In the genomic region with DNA sequence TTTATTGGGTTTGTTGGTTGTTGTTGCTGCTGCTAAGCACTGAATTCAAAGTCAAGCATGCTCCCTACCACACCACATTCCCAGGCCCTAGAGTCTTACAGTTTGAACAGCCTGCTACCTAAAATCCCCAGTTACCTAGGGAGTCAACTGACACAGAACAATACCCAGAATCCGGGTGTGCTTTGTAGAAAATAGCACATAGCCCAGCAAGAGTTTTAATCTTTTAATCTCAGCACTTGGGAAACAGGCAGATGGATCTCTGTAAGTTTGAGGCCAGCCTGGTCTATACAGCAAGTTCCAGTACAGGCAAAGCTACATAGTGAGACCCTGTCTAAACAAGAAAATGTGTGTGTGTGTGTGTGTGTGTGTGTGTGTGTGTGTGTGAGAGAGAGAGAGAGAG, we compare ENCODE assay signal across 13 mouse cellular contexts. TPM values are rescaled to one million over a fixed set of nuclear protein-coding genes. Genes with fewer than 3 reads are reported as not detected.
A peak's percentile ranks its signal among the peaks of the same experiment; 100 is the strongest.
DNase-seq lines count a peak whose midpoint lies in the region; ATAC-seq and TF ChIP-seq lines count a peak whose summit lies in the region.
"Had no signal": no experiment of that assay in that cellular context is flagged by ENCODE, and none has a peak within 500 bp of the region (broad histone marks: within the 10 kb centered on the region; RNA-seq: fewer than 3 reads in every experiment).

No protein-coding gene starts in this region.

- TF ChIP-seq CTCF in lung, embryonic 14.5 days (IDR thresholded peaks at IDR 0.05; ENCODE audit: low read depth): no peak
- TF ChIP-seq CTCF in lung, postnatal 0 days (IDR thresholded peaks at IDR 0.05): no peak

- no peaks in the 10 kb centered on the region for H3K27me3 ChIP-seq in forebrain, embryonic 12.5 days
- no peaks in the 10 kb centered on the region for H3K27me3 ChIP-seq in forebrain, embryonic 11.5 days (ENCODE audit: control insufficient read depth, insufficient read depth, low read length)
- no peaks in the 10 kb centered on the region for H3K27me3 ChIP-seq in lung, embryonic 14.5 days (ENCODE audit: insufficient read depth, low read length)
- H3K27me3 ChIP-seq in lung, postnatal 0 days (replicated peaks; ENCODE audit: insufficient read depth, low read length): no peaks in the 10 kb centered on the region
- no peaks in the 10 kb centered on the region for H3K27me3 ChIP-seq in intestine, embryonic 14.5 days (replicated peaks; ENCODE audit: control insufficient read depth, insufficient read depth, low read length)
- H3K27me3 ChIP-seq in myocyte (ENCODE audit: control insufficient read depth, insufficient read depth, insufficient read length): no peaks in the 10 kb centered on the region
- H3K27me3 ChIP-seq: neural tube, embryonic 13.5 days had no signal

- no peak overlapping the region for H3K9ac ChIP-seq in forebrain, embryonic 12.5 days
- H3K9ac ChIP-seq in forebrain, embryonic 11.5 days (ENCODE audit: low read length): no peak overlapping the region
- H3K9ac ChIP-seq in lung, embryonic 14.5 days: no peak overlapping the region
- H3K9ac ChIP-seq in lung, postnatal 0 days (replicated peaks; ENCODE audit: low read depth): no peak overlapping the region
- no peak overlapping the region for H3K9ac ChIP-seq in intestine, embryonic 14.5 days (ENCODE audit: low read length)

- no peak for ATAC-seq in forebrain, embryonic 12.5 days (ENCODE audit: low FRiP score)
- no peak for ATAC-seq in forebrain, embryonic 11.5 days (replicated peaks; ENCODE audit: low FRiP score)
- no peak for ATAC-seq in lung, embryonic 14.5 days (ENCODE audit: insufficient read depth)
- ATAC-seq in lung, postnatal 0 days: no peak
- no peak for ATAC-seq in intestine, embryonic 14.5 days (replicated peaks; ENCODE audit: low FRiP score, low TSS enrichment, low read depth)
- no peak for ATAC-seq in activated CD4-positive, CD25-positive, alpha-beta regulatory T cell, adult 4 months
- ATAC-seq: forebrain, postnatal 0 days had no signal

- TF ChIP-seq POLR2A in myocyte (IDR thresholded peaks at IDR 0.05; ENCODE audit: insufficient read length, low read depth): no peak

- no peak overlapping the region for H3K4me3 ChIP-seq in forebrain, embryonic 12.5 days (replicated peaks)
- H3K4me3 ChIP-seq in forebrain, embryonic 11.5 days (ENCODE audit: low read depth, low read length): no peak overlapping the region
- 0 out of 2 replicates have a peak overlapping the region, but pooled peaks have one; percentile 69 for H3K4me3 ChIP-seq in lung, embryonic 14.5 days (ENCODE audit: low read depth, low read length)
- no peak overlapping the region for H3K4me3 ChIP-seq in lung, postnatal 0 days (ENCODE audit: low read depth, low read length)
- H3K4me3 ChIP-seq in intestine, embryonic 14.5 days (ENCODE audit: low read depth, low read length): no peak overlapping the region
- peak overlapping the region; percentile 70 for H3K4me3 ChIP-seq in myocyte

- no peak overlapping the region for H3ac ChIP-seq in myocyte (ENCODE audit: control insufficient read depth, insufficient read length)

- H3K4me2 ChIP-seq in forebrain, embryonic 12.5 days: peak overlapping the region; percentile 58; the same call in 1 of the 2 replicates
- no peak overlapping the region for H3K4me2 ChIP-seq in forebrain, embryonic 11.5 days (ENCODE audit: low read depth, low read length, severe bottlenecking)
- peak overlapping the region; percentile 63 for H3K4me2 ChIP-seq in lung, embryonic 14.5 days
- no peak overlapping the region for H3K4me2 ChIP-seq in lung, postnatal 0 days (replicated peaks; ENCODE audit: low read depth, low read length)
- H3K4me2 ChIP-seq in intestine, embryonic 14.5 days (ENCODE audit: low read length): 0 out of 2 replicates have a peak overlapping the region, but pooled peaks have one; percentile 74
- peak overlapping the region; percentile 94 for H3K4me2 ChIP-seq in myocyte (ENCODE audit: low read depth)

- H3K79me2 ChIP-seq in myocyte (ENCODE audit: control insufficient read depth, insufficient read depth): peaks cover 59% of the 10 kb centered on the region

- H3K9me3 ChIP-seq in forebrain, embryonic 12.5 days: no peaks in the 10 kb centered on the region
- H3K9me3 ChIP-seq in forebrain, embryonic 11.5 days (ENCODE audit: control insufficient read depth, low read length): no peaks in the 10 kb centered on the region
- H3K9me3 ChIP-seq in lung, embryonic 14.5 days (ENCODE audit: low read depth, low read length): no peaks in the 10 kb centered on the region
- H3K9me3 ChIP-seq in lung, postnatal 0 days (ENCODE audit: low read length): no peaks in the 10 kb centered on the region
- H3K9me3 ChIP-seq in intestine, embryonic 14.5 days (ENCODE audit: control insufficient read depth, low read length): 0 out of 2 replicates have a peak, but pooled peaks cover 3% of the 10 kb centered on the region
- H3K9me3 ChIP-seq: neural tube, embryonic 13.5 days had no signal

- H3K36me3 ChIP-seq in forebrain, embryonic 12.5 days (replicated peaks): no peaks in the 10 kb centered on the region
- H3K36me3 ChIP-seq in forebrain, embryonic 11.5 days (ENCODE audit: control insufficient read depth, insufficient read depth, low read length): no peaks in the 10 kb centered on the region
- H3K36me3 ChIP-seq in lung, embryonic 14.5 days (ENCODE audit: insufficient read depth): 0 out of 2 replicates have a peak, but pooled peaks cover 5% of the 10 kb centered on the region
- no peaks in the 10 kb centered on the region for H3K36me3 ChIP-seq in lung, postnatal 0 days (ENCODE audit: insufficient read depth, low read length)
- no peaks in the 10 kb centered on the region for H3K36me3 ChIP-seq in intestine, embryonic 14.5 days (ENCODE audit: control insufficient read depth, insufficient read depth, low read length)
- H3K36me3 ChIP-seq in myocyte (ENCODE audit: control insufficient read depth, insufficient read depth): peaks cover 7% of the 10 kb centered on the region
- H3K36me3 ChIP-seq: neural tube, embryonic 13.5 days had no signal

- H3K27ac ChIP-seq in forebrain, embryonic 12.5 days: no peak overlapping the region
- no peak overlapping the region for H3K27ac ChIP-seq in forebrain, embryonic 11.5 days (ENCODE audit: low read depth, low read length)
- no peak overlapping the region for H3K27ac ChIP-seq in lung, embryonic 14.5 days (ENCODE audit: low read depth)
- H3K27ac ChIP-seq in lung, postnatal 0 days (ENCODE audit: low read length): no peak overlapping the region
- H3K27ac ChIP-seq in intestine, embryonic 14.5 days (ENCODE audit: low read depth): no peak overlapping the region
- H3K27ac ChIP-seq: macrophage; neural tube, embryonic 13.5 days had no signal

- WGBS in forebrain, embryonic 12.5 days: 38% methylated on average over 1 of the region's 1 CpGs
- WGBS in forebrain, embryonic 11.5 days: 51% methylated on average over 1 of the region's 1 CpGs
- 61% methylated on average over 1 of the region's 1 CpGs for WGBS in lung, embryonic 14.5 days
- WGBS in lung, postnatal 0 days: 75% methylated on average over 1 of the region's 1 CpGs
- 76% methylated on average over 1 of the region's 1 CpGs for WGBS in intestine, embryonic 14.5 days

- DNase-seq in forebrain, embryonic 11.5 days (ENCODE audit: low spot score): no peak
- DNase-seq in lung, embryonic 14.5 days: no peak
- DNase-seq in lung, postnatal 0 days (ENCODE audit: low spot score): no peak
- DNase-seq in intestine, embryonic 14.5 days (ENCODE audit: low spot score): no peak
- no peak for DNase-seq in retina, postnatal 1 day
- DNase-seq: adrenal gland, postnatal 10 days; forebrain, postnatal 0 days; kidney, adult 11 months had no signal

- no peak for TF ChIP-seq EP300 in lung, postnatal 0 days (IDR thresholded peaks at IDR 0.05)

- H3K4me1 ChIP-seq in forebrain, embryonic 12.5 days: peaks cover 34% of the 10 kb centered on the region
- H3K4me1 ChIP-seq in forebrain, embryonic 11.5 days (replicated peaks; ENCODE audit: control insufficient read depth, insufficient read depth, low read length): peaks cover 8% of the 10 kb centered on the region; the same call in 1 of the 2 replicates
- peaks cover 7% of the 10 kb centered on the region for H3K4me1 ChIP-seq in lung, embryonic 14.5 days (ENCODE audit: insufficient read depth)
- H3K4me1 ChIP-seq in lung, postnatal 0 days (ENCODE audit: insufficient read depth, low read depth, low read length): no peaks in the 10 kb centered on the region
- H3K4me1 ChIP-seq in intestine, embryonic 14.5 days (replicated peaks; ENCODE audit: control insufficient read depth, insufficient read depth, low read length): peaks cover 21% of the 10 kb centered on the region

RNA-seq across cellular contexts. Expression of gene Dnah8, which starts 13.4 kb away (rescaled TPM):
- 0.98 and 1.4 TPM in 2 replicates for polyA plus RNA-seq in forebrain, embryonic 12.5 days (2016; fragmentation: Nextera tagmentation; extraction: Ambion mirVana)
- polyA plus RNA-seq in forebrain, embryonic 11.5 days (2014; fragmentation: Nextera tagmentation; extraction: Ambion mirVana): 0.76 and 2.5 TPM in 2 replicates
- 4.4 and 4.7 TPM in 2 replicates for polyA plus RNA-seq in lung, embryonic 14.5 days (2014; fragmentation: Nextera tagmentation; extraction: Ambion mirVana)
- polyA plus RNA-seq in lung, postnatal 0 days (2015; fragmentation: Nextera tagmentation; extraction: Ambion mirVana): 9.8 and 10.7 TPM in 2 replicates
- polyA plus RNA-seq in intestine, embryonic 14.5 days (2014; fragmentation: Nextera tagmentation; extraction: Ambion mirVana): 0.58 and 1.5 TPM in 2 replicates
- 0.08 TPM for polyA plus RNA-seq in myocyte (2012; fragmentation: generic; extraction: Trizol)
- polyA plus RNA-seq in activated CD4-positive, CD25-positive, alpha-beta regulatory T cell, adult 4 months (2017; shearing (Covaris generic)): 10 to 100 TPM; 15.6 to 23.1 TPM

RNA-seq across cellular contexts. Expression of gene Glo1, which starts 15.9 kb away (rescaled TPM):
- 233 and 241 TPM in 2 replicates for polyA plus RNA-seq in forebrain, embryonic 12.5 days (2016; fragmentation: Nextera tagmentation; extraction: Ambion mirVana)
- 264 and 288 TPM in 2 replicates for polyA plus RNA-seq in forebrain, embryonic 11.5 days (2014; fragmentation: Nextera tagmentation; extraction: Ambion mirVana)
- polyA plus RNA-seq in lung, embryonic 14.5 days (2014; fragmentation: Nextera tagmentation; extraction: Ambion mirVana): 234 and 238 TPM in 2 replicates
- 159 and 161 TPM in 2 replicates for polyA plus RNA-seq in lung, postnatal 0 days (2015; fragmentation: Nextera tagmentation; extraction: Ambion mirVana)
- polyA plus RNA-seq in intestine, embryonic 14.5 days (2014; fragmentation: Nextera tagmentation; extraction: Ambion mirVana): 223 and 233 TPM in 2 replicates
- polyA plus RNA-seq in myocyte (2012; fragmentation: generic; extraction: Trizol): 181 TPM
- polyA plus RNA-seq in activated CD4-positive, CD25-positive, alpha-beta regulatory T cell, adult 4 months (2017; shearing (Covaris generic)): 100 to 1,000 TPM; 117 to 142 TPM

RNA-seq across cellular contexts. Expression of gene Btbd9, which starts 34.5 kb away (rescaled TPM):
- 79.8 and 85.9 TPM in 2 replicates for polyA plus RNA-seq in forebrain, embryonic 12.5 days (2016; fragmentation: Nextera tagmentation; extraction: Ambion mirVana)
- 63.4 and 63.9 TPM in 2 replicates for polyA plus RNA-seq in forebrain, embryonic 11.5 days (2014; fragmentation: Nextera tagmentation; extraction: Ambion mirVana)
- 50.9 and 51.8 TPM in 2 replicates for polyA plus RNA-seq in lung, embryonic 14.5 days (2014; fragmentation: Nextera tagmentation; extraction: Ambion mirVana)
- polyA plus RNA-seq in lung, postnatal 0 days (2015; fragmentation: Nextera tagmentation; extraction: Ambion mirVana): 40.6 and 41.7 TPM in 2 replicates
- polyA plus RNA-seq in intestine, embryonic 14.5 days (2014; fragmentation: Nextera tagmentation; extraction: Ambion mirVana): 49.8 and 53.7 TPM in 2 replicates
- polyA plus RNA-seq in myocyte (2012; fragmentation: generic; extraction: Trizol): 21.3 TPM
- polyA plus RNA-seq in activated CD4-positive, CD25-positive, alpha-beta regulatory T cell, adult 4 months (2017; shearing (Covaris generic)): 10 to 100 TPM; 51.2 to 51.6 TPM

Comparison
In these comparisons a context has a peak if more than half of its experiments do, and no peak if none do; other contexts are left out.
1. H3K4me2 ChIP-seq: peak in forebrain, embryonic 12.5 days (single experiment), lung, embryonic 14.5 days (single experiment), intestine, embryonic 14.5 days (single experiment) and myocyte (single experiment); none in forebrain, embryonic 11.5 days (single experiment) and lung, postnatal 0 days (single experiment).
2. H3K4me3 ChIP-seq: peak in lung, embryonic 14.5 days (single experiment) and myocyte (single experiment); none in forebrain, embryonic 12.5 days (single experiment), forebrain, embryonic 11.5 days (single experiment), lung, postnatal 0 days (single experiment) and intestine, embryonic 14.5 days (single experiment).